Mouse (Mus musculus) adrenal gland, postnatal 25 days (tissue): ENCODE results near the gene Guk1. TPM values are rescaled to one million over a fixed set of nuclear protein-coding genes. Genes with fewer than 3 reads are reported as not detected.

ENCODE experiments used
- DNase-seq: peaks from one replicate; pipeline ENCODE4 v3.0.0; 2021; ENCODE audit warnings: mixed read lengths
- total RNA-seq: library from RNA; stranded (reverse); gene quantifications from 2 replicates; pipeline ENCODE4 v1.2.3, GENCODE M21; 2021

Guk1 gene
- total RNA-seq, 1 experiment from 2014 or later = 54.6 TPM

- peak; percentile 97 for DNase-seq
Measured at GRCm38 (mm10) chr11:59163255-59164236, 28.5 kb downstream of the Guk1 start, which contains the start of gene Iba57. Gene Iba57 (minus strand): TSS chr11:59163739.

- DNase-seq = no peak
Measured at GRCm38 (mm10) chr11:59162443-59163254, 29.4 kb downstream of the Guk1 start.

DNA sequence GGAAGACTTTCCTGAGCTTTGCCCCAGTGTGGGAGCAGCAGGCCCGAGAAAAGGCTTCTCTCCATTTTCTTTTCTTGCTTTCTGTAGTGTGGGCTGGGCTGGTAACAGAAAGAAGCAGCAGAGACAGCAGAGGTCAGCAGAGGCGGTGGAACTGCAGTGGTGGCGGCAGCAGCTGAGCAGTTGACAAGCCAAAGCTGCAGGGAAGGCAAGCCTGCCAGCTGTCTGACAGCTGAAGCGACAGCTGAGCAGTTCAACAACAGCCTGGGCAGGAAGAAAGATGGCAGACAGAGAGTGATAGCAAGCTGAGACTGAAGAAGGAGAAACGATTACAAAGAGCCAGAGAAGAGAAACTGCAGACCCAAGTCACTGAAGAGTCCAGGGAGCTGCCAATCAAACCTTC, 30.6 kb downstream of the Guk1 start:
- DNase-seq = no peak

DNA sequence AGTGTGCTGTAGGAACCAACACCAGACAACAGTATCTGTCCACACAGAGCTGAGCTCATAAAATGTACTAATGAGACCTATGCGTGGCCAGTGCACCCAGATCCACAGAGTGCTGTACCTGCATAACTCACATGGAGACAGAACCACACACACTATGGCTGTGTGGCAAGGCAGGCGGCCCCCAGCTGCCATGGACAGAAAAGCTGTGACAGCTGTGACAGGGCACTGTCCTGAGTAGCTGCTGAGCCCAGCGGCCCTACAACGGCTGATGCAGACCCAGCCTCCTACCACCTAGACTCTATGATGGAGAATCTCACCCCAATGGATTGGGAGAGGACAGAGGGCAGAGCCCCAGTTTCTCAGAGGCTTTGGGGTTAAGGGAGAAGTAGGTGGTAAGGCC, 32.5 kb downstream of the Guk1 start:
- DNase-seq = no peak

DNA sequence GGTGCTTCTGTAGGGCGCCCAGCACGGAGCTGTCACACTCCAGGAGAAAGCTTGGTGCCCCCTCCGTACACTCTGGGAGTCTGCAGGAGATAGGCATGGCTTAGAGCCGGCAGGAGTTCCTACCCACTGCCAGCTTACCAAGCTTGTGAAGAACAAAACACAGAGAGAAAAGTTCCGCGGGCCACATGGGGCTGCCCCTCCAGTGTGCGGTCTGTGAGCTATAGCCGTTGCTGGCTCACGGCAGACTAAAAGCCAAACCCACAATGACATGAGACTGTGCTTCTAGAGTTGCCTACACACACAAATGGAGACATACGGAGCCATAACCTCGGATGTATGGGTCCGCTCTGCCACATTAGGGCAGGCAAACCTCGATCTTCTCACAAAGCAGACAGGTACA, 32.9 kb downstream of the Guk1 start:
- DNase-seq = no peak

DNA sequence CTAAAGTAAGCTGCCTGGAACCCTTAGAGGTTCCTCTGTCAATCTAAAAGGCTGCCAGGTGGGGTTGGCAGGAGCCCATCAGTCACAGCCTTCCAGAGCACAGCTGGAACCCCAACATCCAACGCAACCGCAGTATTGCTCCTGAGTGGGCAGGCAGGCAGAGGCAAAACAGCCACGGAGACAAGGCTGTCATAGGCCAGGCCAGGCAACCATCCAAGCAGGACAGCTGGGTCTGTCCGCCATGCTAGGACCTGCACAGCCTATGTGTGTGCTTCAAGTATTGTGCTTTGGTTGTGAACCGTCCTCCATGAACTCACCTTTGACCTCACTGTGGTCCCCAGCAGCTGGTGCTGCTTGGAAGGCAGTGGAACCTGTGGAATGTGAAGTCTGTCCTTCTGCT, 36.1 kb downstream of the Guk1 start:
- DNase-seq = no peak

GRCm38 (mm10) chr11:59154220-59154619, 37.8 kb downstream of the Guk1 start:
- DNase-seq = peak; percentile 26

GRCm38 (mm10) chr11:59151729-59152128, 40.3 kb downstream of the Guk1 start:
- no peak for DNase-seq

DNA sequence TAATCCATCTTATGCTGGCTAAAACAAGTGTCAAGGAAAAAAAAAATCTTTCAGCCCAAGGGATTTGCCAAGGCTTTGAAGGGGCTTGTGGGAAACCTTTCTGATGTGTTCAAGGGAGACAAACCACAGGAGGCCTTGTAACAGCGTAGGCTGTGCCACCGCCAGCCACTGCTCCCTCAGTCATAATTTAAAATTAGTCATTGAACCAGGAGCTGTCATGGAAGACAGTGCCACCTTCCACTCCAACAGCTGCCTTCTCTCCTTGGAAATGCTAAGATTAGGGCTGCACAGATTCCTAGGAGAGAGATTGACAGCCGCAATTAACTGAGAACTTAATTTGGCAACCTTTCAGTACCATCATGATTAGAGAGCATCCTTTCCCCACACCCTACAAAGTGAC, 42.7 kb downstream of the Guk1 start:
- no peak for DNase-seq

GRCm38 (mm10) chr11:59142962-59143361, 49.0 kb downstream of the Guk1 start:
- DNase-seq = no peak

DNA sequence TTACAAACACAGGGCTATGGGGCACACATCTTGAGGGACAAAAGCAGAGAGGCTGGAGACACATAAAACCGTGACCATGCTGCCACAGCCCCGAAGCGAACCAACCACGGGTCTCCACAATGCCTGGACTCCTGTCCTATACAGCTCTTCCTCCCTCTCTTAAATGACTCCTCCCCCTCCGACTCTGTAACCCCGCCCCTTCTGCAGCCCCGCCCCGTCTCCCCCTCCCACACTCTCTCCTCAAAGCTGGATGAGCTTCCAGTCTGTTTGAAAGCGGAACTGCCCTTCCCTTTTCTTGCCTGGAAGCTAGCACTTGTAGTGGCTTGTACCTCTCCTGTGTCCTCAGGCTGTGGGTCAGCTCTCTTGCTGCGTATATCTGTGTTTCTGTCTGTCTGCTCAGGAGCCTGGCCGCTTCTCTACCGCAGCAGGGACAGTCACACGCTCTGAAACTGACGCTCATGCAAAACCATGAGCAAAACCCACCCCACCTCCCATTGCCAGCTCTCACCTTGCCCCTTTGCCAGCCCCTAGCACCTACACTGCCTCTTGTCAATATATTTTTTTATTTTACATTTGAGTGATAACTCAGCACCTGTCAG, 50.1 kb downstream of the Guk1 start:
- DNase-seq = no peak

GRCm38 (mm10) chr11:59138537-59139486, 53.2 kb downstream of the Guk1 start:
- no peak for DNase-seq

DNA sequence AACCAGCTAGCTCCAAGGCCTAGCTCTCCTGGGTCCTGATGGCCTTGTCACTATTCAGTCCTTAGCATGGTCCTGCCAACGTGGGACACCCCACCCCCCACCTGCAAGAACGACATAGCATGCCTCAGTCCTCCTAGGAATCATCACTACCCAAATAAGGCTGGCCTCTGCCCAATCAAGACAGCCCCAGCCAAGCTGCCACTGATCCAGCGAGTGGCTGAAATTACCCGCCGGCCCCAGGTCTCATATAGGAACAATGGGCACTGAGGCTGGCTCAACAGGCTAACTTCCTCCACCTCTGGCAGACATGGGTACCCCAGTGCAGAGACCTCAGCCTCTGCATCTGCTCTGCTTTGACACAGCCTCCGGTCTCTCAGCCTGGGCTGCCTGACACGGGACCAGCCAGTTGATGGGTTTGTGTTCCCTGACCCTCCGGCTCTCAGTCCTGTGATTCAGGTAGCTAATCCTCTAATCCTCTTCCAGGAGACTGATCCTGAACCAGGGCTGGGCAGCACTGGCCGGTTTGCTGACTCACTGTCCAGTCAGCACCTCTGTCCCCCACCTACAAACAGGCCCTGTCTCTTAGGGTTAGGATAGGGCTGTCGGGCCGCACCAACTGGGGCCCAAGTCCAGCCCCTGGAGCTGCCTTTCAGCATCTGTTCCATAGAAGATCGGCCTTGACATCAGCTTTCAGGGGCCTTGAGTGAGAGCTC, 54.9 kb downstream of the Guk1 start:
- DNase-seq = no peak

DNA sequence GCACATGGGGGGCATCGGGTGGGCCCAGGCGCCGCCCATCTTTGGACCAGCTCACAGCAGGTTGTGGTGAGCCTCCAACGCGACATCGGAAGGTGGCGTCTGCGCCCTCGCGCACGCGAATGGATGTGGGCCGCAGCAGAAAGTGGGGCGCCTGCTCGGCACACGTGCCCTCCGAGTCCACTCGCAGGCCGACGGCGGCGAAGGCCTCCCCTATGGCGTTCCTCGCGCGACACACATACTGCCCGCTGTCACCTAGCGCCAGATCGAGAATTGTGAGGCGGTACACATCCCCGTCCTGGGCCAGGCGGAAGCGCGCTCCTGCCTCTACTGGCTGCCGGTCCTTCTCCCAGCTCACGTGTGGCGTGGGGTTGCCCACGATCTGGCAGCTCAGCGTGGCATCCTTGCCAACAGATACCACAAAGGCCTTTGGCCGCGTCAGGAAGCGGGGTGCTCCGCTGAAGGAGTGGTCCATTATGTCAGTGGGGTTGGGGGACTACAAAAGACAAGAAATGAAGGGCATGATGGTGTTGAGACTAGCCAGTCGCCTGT, 56.0 kb downstream of the Guk1 start, which contains the start of gene Obscn:
Obscn (minus strand) TSS at position 499 of the 549 bp plus-strand sequence.
- DNase-seq = no peak

- DNase-seq = no peak
Measured at GRCm38 (mm10) chr11:59135051-59135820, 56.8 kb downstream of the Guk1 start.

- DNase-seq = no peak
Measured at GRCm38 (mm10) chr11:59134373-59134997, 57.5 kb downstream of the Guk1 start.
